Mouse (Mus musculus): ENCODE measurements around the gene Rbm15.

- TF ChIP-seq CTCF (IDR thresholded peaks at IDR 0.05; ENCODE audit: control insufficient read depth, insufficient read depth, insufficient replicate concordance, low read depth, low read length) (no peak), POLR2A (IDR thresholded peaks at IDR 0.05; ENCODE audit: control insufficient read depth, low read depth, low read length) (no peak)
These were observed 1.1 kb downstream of the Rbm15 start for GRCm38 (mm10) chr3:107332127-107332959.
